Mouse (Mus musculus) heart, embryonic 13.5 days (tissue): ENCODE measurements around the gene Stag1. TPM values are rescaled to one million over a fixed set of nuclear protein-coding genes. Genes with fewer than 3 reads are reported as not detected.

Experiments used
- ATAC-seq: fragments of 200-750 bp; cut with Nextera tagmentation; 2 replicates; pipeline ENCODE4 v1.8.0; 2017; ENCODE audit warnings: moderate TSS enrichment; ENCODE audit not compliant: insufficient number of reproducible peaks, low FRiP score, low TSS enrichment; ENCODE audit errors: extremely low read depth
- H3K27ac ChIP-seq: fragments of 300-500 bp; sonication (generic); replicated peaks from 2 replicates; pipeline ENCODE4 v1.5.1; 2015; ENCODE audit warnings: moderate library complexity, mild to moderate bottlenecking, inconsistent platforms
- H3K27me3 ChIP-seq: fragments of 300-500 bp; sonication (generic); replicated peaks from 2 replicates; pipeline ENCODE4 v1.6.1; 2015; ENCODE audit warnings: mild to moderate bottlenecking, inconsistent platforms
- H3K36me3 ChIP-seq: fragments of 300-500 bp; sonication (generic); 2 replicates; pipeline ENCODE4 v1.6.1; 2015; ENCODE audit warnings: mild to moderate bottlenecking, inconsistent platforms
- H3K4me1 ChIP-seq: fragments of 300-500 bp; sonication (generic); 2 replicates; pipeline ENCODE4 v1.6.1; 2015; ENCODE audit warnings: inconsistent platforms
- H3K4me2 ChIP-seq: fragments of 300-500 bp; sonication (generic); 2 replicates; pipeline ENCODE4 v1.6.1; 2015; ENCODE audit warnings: inconsistent platforms, mild to moderate bottlenecking, moderate library complexity
- H3K4me3 ChIP-seq: fragments of 300-500 bp; sonication (generic); 2 replicates; pipeline ENCODE4 v1.5.1; 2015; ENCODE audit warnings: moderate library complexity, mild to moderate bottlenecking, inconsistent platforms
- H3K9ac ChIP-seq: fragments of 300-500 bp; sonication (generic); 2 replicates; pipeline ENCODE4 v1.6.1; 2015; ENCODE audit warnings: inconsistent platforms, mild to moderate bottlenecking, moderate library complexity
- H3K9me3 ChIP-seq: fragments of 300-500 bp; sonication (generic); 2 replicates; pipeline ENCODE4 v1.6.1; 2016; ENCODE audit warnings: inconsistent platforms
- WGBS: fragments of 180-500 bp; shearing (Covaris S2); methylation state at CpG from one replicate; pipeline ENCODE4 v1.1.7; 2015; ENCODE audit warnings: mixed read lengths; 5-methylcytosine and 5-hydroxymethylcytosine counted together
- polyA plus RNA-seq: library from polyadenylated mRNA; unstranded; fragments of >200 nt; fragmentation: Nextera tagmentation; extraction: Ambion mirVana; gene quantifications from 2 replicates; pipeline ENCODE4 v1.2.1, GENCODE M21; 2015

Gene Stag1
- 23.1 and 25.7 TPM in 2 replicates for polyA plus RNA-seq

DNA sequence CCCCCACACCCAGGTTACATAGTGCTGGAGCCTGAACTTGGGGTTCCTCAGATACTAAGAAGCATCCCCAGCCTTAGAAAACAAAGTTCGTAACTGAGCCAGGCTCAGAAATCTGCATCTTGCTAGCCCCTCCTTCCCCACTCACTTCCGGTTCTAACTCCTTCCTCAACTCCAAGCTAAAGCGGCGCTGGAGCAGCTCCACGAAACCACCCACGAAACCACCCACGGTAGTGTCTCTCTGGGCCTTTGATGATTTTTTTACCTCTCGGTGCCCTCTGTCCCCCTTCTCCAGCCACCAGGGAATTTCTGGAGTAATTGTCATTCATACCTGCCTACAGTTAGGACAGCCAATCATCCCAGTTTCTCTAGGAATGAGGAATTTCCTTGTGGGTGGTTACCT lies at the start of gene Stag1:
TSS of gene Stag1 (plus strand) at position 253 of the 400 bp plus-strand sequence.
- Histone ChIP-seq H3K9ac (no peak within 1 kb of the TSS), H3K27ac (no peak within 1 kb of the TSS), H3K27me3 (no peaks in the 10 kb centered on the region), H3K4me1 (peaks cover 11% of the 10 kb centered on the region; the same call in 1 of the 2 replicates), H3K4me2 (no peak within 1 kb of the TSS), H3K9me3 (no peaks in the 10 kb centered on the region), H3K4me3 (no peak within 1 kb of the TSS), H3K36me3 (no peaks in the 10 kb centered on the region)
- no peak for ATAC-seq
- 75% methylated on average over 8 of the region's 8 CpGs for WGBS

DNA sequence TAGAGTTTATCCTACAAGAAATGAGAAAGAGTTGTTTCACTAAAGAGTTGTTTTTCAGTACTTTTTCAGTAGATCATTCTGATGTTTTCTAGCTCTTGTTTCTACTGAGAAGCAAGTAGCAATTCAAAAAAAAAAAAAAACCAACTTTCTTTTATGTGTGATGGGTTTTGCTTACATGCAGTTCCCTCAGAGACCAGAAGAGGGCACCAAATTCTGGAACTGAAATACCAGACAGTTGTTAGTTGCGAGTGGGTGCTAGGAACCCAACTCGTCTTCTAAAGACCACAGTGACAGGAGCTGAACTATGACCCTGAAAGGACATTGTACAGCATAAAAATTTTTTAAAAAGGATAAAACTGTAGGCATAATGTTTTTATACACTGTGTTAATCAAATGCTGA lies 49.3 kb upstream of the Stag1 start:
- H3K27me3 ChIP-seq = no peaks in the 10 kb centered on the region
- peaks cover 22% of the 10 kb centered on the region for H3K4me1 ChIP-seq
- H3K4me3 ChIP-seq = no peak overlapping the region
- no peak overlapping the region for H3K4me2 ChIP-seq
- H3K36me3 ChIP-seq = peaks cover 26% of the 10 kb centered on the region
- ATAC-seq = no peak
- H3K27ac ChIP-seq = no peak overlapping the region
- WGBS = 90% methylated on average over 2 of the region's 2 CpGs
- H3K9ac ChIP-seq = no peak overlapping the region
- H3K9me3 ChIP-seq = peaks cover 11% of the 10 kb centered on the region

DNA sequence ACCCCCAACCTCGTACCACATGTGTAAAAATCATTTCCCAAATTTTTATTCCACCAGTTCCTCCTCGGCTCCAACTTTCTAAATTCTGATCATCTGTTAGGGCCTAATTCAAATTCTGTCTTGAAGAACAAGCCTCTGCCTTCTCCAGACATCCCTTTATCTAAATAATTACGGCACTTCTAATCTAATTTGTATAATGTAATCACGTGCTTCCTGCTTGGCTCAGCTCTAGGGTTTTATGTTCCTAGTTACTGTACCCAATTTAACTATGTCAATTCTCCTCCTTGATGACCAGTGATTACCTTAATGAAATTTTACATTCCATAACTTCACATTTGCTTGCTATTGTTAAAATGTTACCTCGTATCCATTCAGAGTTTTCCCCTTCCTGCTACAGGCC lies 41.9 kb upstream of the Stag1 start:
- Histone ChIP-seq H3K27ac (no peak overlapping the region), H3K9me3 (no peaks in the 10 kb centered on the region), H3K27me3 (no peaks in the 10 kb centered on the region), H3K9ac (no peak overlapping the region), H3K4me1 (0 out of 2 replicates have a peak, but pooled peaks cover 4% of the 10 kb centered on the region), H3K36me3 (peaks cover 13% of the 10 kb centered on the region), H3K4me2 (no peak overlapping the region), H3K4me3 (no peak overlapping the region)
- ATAC-seq = no peak
- 60% methylated on average over 5 of the region's 5 CpGs for WGBS

DNA sequence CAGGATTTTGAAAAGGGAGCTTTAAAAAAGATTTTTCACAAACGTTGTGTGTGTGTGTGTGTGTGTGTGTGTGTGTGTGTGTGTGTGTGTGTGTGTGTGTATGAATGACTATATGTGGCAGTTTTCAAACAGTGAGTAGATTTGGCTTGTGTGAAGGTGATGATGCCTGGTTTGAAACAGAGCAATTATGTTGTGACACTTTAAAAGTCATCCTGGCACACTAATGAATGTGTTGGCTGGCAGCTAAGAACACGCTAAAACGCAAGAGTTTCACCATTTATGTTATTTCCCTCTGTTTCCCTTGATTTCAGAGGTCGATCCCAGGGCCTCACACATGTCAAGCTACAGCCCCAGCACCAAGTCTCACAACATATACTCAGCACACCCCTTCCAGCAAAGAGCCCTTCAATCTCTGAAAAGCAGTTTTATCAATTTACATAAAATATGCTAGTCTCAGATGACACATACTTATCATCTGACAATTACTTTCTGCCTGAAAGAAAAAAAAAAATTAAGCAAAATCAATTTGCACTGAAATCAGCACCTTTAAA lies 39.5 kb upstream of the Stag1 start:
- Histone ChIP-seq H3K9me3 (no peaks in the 10 kb centered on the region), H3K9ac (no peak overlapping the region), H3K4me3 (no peak overlapping the region), H3K4me1 (0 out of 2 replicates have a peak, but pooled peaks cover 4% of the 10 kb centered on the region), H3K4me2 (no peak overlapping the region), H3K27me3 (no peaks in the 10 kb centered on the region), H3K36me3 (peaks cover 2% of the 10 kb centered on the region), H3K27ac (no peak overlapping the region)
- no peak for ATAC-seq
- WGBS = 78% methylated on average over 4 of the region's 4 CpGs

DNA sequence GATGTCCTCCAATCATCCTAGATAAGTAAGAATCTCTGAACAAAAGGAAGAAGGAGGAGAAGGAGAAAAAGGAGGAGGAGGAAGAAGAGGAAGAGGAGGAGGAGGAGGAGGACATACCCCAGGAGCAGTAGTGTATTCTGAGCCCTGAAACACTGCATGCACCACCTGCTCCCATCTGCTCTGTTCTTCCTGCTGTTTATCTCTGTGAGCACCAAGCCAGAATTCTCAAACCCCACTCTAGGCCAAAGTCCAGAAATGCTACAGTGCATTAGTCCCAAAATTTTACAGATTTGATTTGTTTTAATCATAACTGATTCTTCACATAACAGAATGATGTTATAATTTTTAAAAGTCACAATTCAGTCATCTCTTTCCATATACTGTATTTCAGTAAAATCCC lies 38.6 kb upstream of the Stag1 start:
- no peak overlapping the region for H3K4me2 ChIP-seq
- no peaks in the 10 kb centered on the region for H3K27me3 ChIP-seq
- H3K4me1 ChIP-seq = 0 out of 2 replicates have a peak, but pooled peaks cover 4% of the 10 kb centered on the region
- H3K9me3 ChIP-seq = no peaks in the 10 kb centered on the region
- no peak for ATAC-seq
- no peak overlapping the region for H3K9ac ChIP-seq
- H3K27ac ChIP-seq = no peak overlapping the region
- no peaks in the 10 kb centered on the region for H3K36me3 ChIP-seq
- no peak overlapping the region for H3K4me3 ChIP-seq

DNA sequence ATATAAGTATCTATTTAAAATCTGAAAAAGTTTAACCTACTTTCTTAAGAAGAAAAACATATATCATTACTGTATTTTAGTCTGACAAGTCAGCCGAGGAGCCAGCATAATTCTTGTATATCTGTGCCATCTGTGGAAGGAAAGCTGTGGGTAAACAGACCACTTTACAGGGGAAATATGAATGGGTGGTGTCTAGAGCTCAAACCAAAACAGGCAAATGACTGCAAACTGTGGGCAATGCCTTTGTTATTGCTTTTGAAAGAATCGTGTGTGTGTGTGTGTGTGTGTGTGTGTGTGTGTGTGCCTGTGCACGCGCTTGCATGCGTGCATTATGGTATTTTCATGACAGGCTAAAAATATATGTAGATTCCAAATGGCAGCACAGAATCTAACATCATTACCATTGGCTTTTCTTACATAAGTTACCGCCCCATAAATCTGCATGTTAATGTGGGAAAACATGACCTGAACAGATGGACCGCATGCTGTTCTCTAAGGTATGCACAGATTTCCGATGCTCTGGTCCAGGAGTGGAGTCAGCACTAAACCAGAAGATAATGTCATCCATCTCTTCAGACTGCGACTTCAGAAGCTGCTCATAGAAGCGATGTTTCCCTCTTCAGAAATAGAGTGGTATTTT lies 37.2 kb upstream of the Stag1 start:
- no peak for ATAC-seq
- Histone ChIP-seq H3K4me1 (no peaks in the 10 kb centered on the region), H3K27ac (no peak overlapping the region), H3K27me3 (no peaks in the 10 kb centered on the region), H3K9ac (no peak overlapping the region), H3K36me3 (no peaks in the 10 kb centered on the region), H3K9me3 (no peaks in the 10 kb centered on the region), H3K4me2 (no peak overlapping the region), H3K4me3 (no peak overlapping the region)
- 85% methylated on average over 10 of the region's 10 CpGs for WGBS

DNA sequence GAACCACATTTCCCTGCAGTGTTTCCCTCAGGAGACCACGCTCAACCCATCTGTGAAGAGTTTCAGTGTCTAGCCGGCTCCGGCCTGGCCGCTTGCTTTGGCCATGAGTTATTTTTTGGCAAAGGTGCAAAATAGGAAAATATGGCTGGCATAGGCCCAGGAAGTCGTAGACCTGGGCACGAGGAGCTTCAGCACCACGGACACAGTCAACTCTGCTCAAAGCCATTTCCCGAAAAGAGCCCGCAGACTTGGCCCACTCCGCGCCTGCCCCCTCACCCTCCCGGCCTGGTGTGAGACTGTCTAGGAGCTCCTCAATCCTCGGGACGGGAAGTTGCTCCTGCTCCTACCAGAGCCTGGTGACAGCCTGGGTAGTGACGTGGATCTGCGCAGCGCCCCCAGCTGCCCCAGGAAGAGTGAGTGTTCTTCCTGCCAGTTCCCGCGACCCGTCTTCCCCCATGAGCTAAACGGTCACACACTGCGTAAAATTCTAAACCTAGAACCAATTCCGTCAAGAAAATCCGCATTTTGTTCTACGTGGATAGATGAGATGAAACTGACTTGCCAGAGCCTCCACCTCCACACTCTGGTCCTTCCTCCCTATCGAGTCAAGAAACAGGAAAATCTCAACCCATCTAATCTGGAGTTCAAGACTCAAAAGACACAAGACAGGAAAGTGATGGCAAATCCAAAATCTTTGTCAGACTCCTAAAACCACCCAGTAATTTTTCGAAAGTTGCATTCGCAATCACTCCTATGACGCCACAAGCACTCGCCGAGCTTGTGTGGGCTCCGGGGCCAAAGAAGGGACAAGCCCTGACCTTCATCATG lies 27.6 kb upstream of the Stag1 start:
- peak overlapping the region; percentile 94 for H3K4me2 ChIP-seq
- H3K9ac ChIP-seq = peak overlapping the region; percentile 84
- peak overlapping the region; percentile 60 for H3K27ac ChIP-seq
- H3K36me3 ChIP-seq = no peaks in the 10 kb centered on the region
- ATAC-seq = no peak
- peak overlapping the region; percentile 76 for H3K4me3 ChIP-seq
- no peaks in the 10 kb centered on the region for H3K9me3 ChIP-seq
- no peaks in the 10 kb centered on the region; the same call in 1 of the 2 replicates for H3K27me3 ChIP-seq
- H3K4me1 ChIP-seq = peaks cover 9% of the 10 kb centered on the region
- 6% methylated on average over 32 of the region's 32 CpGs for WGBS

DNA sequence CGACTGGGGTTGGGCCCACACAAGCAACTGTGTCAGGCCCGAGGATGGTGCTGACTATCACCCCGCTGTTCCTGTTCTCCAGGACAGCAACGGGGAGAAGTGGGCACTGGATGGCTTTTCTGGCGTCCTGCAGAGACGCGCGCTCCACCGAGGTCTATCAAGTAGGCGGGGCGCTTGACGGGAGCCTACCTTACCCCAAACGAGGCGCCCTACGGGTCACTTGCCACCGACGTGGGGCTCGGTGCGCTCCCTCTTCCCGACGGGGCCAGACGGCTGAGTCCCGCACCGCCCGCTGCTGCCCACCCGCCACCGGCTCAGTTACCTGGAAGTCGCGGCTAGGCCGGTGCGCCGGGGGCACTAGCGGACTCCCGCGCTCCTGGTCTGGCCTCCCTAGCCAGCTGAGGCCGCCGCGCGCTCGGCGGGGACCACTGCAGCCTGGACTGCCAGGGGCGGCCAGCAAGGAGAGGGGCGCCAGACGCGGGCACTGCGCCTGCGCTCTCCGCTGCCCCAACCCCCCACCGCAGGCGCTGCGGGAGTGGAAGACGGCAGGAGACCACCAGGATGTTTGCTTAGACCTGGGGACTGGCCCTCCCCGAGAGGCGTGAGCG lies 26.9 kb upstream of the Stag1 start, which contains the start of gene Slc35g2:
TSS of gene Slc35g2 (minus strand) at position 465 of the 608 bp plus-strand sequence.
- under 1% methylated on average over 46 of the region's 55 CpGs for WGBS
- peak within 1 kb of the TSS; percentile 94 for H3K4me2 ChIP-seq
- ATAC-seq = peak; percentile 64; the same call in 1 of the 2 replicates

DNA sequence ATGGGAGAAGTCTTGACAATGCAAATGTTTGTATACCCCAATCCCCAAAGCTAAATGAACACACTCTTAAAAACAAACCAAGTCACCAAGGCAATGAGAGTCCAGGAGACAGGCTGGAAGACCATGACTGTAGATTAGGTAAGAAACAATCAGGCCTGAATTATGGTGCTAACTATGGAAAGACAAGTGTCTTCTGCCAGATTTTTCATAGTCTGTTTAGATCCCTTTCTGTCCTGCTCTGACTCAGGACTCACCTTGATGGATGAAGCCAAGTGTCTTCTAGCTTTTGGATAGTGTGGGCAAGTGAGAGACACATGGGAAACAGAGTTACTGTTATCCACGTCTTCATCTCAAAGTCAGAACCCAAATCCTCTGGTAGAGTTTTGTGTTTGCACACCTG lies 26.1 kb upstream of the Stag1 start:
- WGBS = 73% methylated on average over 1 of the region's 1 CpGs
- no peak for ATAC-seq
- no peaks in the 10 kb centered on the region for H3K9me3 ChIP-seq
- H3K36me3 ChIP-seq = no peaks in the 10 kb centered on the region
- no peaks in the 10 kb centered on the region; the same call in 1 of the 2 replicates for H3K27me3 ChIP-seq
- H3K4me3 ChIP-seq = peak overlapping the region; percentile 76
- peak overlapping the region; percentile 94 for H3K4me2 ChIP-seq
- H3K27ac ChIP-seq = 0 out of 2 replicates have a peak overlapping the region, but pooled peaks have one; percentile 60
- peaks cover 9% of the 10 kb centered on the region for H3K4me1 ChIP-seq
- H3K9ac ChIP-seq = no peak overlapping the region

More for the DNA sequence above, 26.9 kb upstream of the Stag1 start, which contains the start of gene Slc35g2:
- H3K27me3 ChIP-seq = no peaks in the 10 kb centered on the region; the same call in 1 of the 2 replicates
- peaks cover 9% of the 10 kb centered on the region for H3K4me1 ChIP-seq
- H3K9me3 ChIP-seq = no peaks in the 10 kb centered on the region
- no peaks in the 10 kb centered on the region for H3K36me3 ChIP-seq
- peak within 1 kb of the TSS; percentile 76 for H3K4me3 ChIP-seq
- H3K9ac ChIP-seq = peak within 1 kb of the TSS; percentile 84
- H3K27ac ChIP-seq = peak within 1 kb of the TSS; percentile 60

DNA sequence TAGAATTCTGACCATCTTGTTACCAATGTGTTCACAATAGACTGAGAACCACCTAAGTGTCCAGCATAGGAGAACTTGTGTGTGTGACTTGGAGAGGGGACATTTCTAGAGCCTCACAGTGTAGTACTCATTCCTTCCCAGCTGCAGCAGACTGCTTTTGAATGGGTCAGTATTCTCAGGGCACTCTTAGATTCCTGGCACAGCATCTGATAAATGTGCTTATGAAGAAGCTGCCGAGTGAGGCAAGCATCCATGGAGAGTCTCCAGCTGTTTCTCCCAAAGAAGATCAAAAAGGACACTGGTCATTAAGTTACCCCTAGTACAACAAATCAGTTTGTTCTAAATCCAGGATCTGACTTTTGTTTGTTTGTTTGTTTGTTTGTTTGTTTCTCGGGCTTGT lies 24.3 kb upstream of the Stag1 start:
- peaks cover 9% of the 10 kb centered on the region for H3K4me1 ChIP-seq
- H3K36me3 ChIP-seq = no peaks in the 10 kb centered on the region
- no peak overlapping the region for H3K27ac ChIP-seq
- H3K4me2 ChIP-seq = no peak overlapping the region
- no peak overlapping the region for H3K4me3 ChIP-seq
- H3K27me3 ChIP-seq = no peaks in the 10 kb centered on the region; the same call in 1 of the 2 replicates
- no peaks in the 10 kb centered on the region for H3K9me3 ChIP-seq
- no peak for ATAC-seq
- 52% methylated on average over 2 of the region's 2 CpGs for WGBS
- no peak overlapping the region for H3K9ac ChIP-seq

DNA sequence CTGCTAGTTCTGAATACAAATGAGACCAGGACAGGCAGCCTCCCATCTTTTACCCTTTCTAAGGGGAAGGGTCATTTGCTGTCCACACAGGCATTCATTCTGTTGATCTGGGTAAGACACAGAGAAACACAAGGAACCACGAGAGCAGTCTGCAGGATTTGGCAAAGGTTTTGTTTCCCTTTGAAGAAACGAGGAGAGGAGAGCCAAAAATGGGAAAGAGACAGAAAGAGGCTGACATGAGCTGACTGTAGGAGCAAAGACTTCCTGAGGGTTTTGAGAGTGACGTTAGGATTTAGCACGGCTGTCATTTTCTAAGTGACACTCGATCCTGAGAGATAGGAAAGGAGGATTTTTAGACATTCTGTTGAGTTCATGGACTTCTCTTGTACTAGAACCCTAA lies 23.7 kb upstream of the Stag1 start:
- 42% methylated on average over 5 of the region's 5 CpGs for WGBS
- Histone ChIP-seq H3K9ac (no peak overlapping the region), H3K4me1 (peaks cover 9% of the 10 kb centered on the region), H3K4me3 (no peak overlapping the region), H3K4me2 (no peak overlapping the region), H3K27me3 (no peaks in the 10 kb centered on the region; the same call in 1 of the 2 replicates), H3K36me3 (no peaks in the 10 kb centered on the region), H3K27ac (no peak overlapping the region), H3K9me3 (no peaks in the 10 kb centered on the region)
- no peak for ATAC-seq
